Mouse (Mus musculus): Measurements from ENCODE around the gene Fgf22. TPM values are rescaled to one million over a fixed set of nuclear protein-coding genes. Genes with fewer than 3 reads are reported as not detected.

Fgf22 gene
- polyA plus RNA-seq, 1 experiment: 0.29 TPM

DNA sequence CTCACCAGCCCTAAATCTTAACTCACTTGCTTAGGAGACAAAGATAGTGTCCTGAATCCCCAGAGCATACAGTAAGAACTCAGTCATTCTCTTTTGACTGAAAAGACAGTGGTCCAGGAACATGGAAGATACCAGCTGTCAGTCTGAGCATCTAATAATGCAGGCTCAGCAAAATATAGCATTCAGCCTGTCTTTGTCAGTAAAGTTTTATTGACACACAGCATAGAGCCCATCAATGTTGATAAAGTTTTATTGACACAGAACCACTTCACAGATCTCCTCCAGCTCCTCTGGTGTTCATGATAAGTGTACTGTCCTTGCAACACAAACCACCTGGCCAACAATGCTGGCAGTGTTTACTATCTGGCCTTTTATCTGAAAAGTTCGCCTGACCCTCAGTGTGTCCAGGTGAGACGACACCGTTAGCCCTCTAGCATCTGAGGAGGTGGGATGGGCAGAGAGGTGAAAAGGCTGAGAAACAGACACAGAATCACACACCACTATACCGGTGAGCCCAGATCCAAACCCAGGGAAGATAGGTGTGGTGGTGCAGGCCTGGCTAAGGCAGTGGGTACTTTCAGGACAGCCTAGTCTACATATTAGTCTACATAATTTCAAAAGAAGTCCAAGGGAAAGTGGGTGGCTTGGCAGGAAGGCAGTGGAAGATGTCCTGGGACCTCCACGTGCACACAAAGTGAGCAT is 37.6 kb downstream of the Fgf22 start:
- Histone ChIP-seq H3K79me3 (ENCODE audit: low read depth) (no peaks in the 10 kb centered on the region), H3ac (ENCODE audit: control insufficient read depth, insufficient read length, low read depth) (no peak overlapping the region), H3K79me2 (ENCODE audit: control insufficient read depth, insufficient read depth) (peaks cover 33% of the 10 kb centered on the region), H3K36me3 (ENCODE audit: control insufficient read depth, insufficient read depth) (no peaks in the 10 kb centered on the region), H3K4me3 (ENCODE audit: insufficient read depth, poor library complexity, severe bottlenecking) (no peak overlapping the region), H3K27me3 (ENCODE audit: control insufficient read depth, insufficient read depth, insufficient read length) (no peaks in the 10 kb centered on the region)
- TF ChIP-seq CEBPB (IDR thresholded peaks at IDR 0.05; ENCODE audit: low read depth) (no peak), USF1 (IDR thresholded peaks at IDR 0.05; ENCODE audit: low read depth) (no peak), FOSL1 (IDR thresholded peaks at IDR 0.05; ENCODE audit: insufficient read depth, low read length, poor library complexity, severe bottlenecking) (no peak), MYOD1 (IDR thresholded peaks at IDR 0.05; ENCODE audit: control insufficient read depth, insufficient read length, low read depth) (no peak), MAX (IDR thresholded peaks at IDR 0.05) (no peak), CTCF (IDR thresholded peaks at IDR 0.05; ENCODE audit: control insufficient read depth, insufficient read depth, insufficient read length) (no peak), MYOG (IDR thresholded peaks at IDR 0.05; ENCODE audit: control insufficient read depth, extremely low read depth, insufficient read length) (no peak)

GRCm38 (mm10) chr10:79793051-79793737 is 38.3 kb downstream of the Fgf22 start, which contains the start of gene Palm:
Gene Palm (plus strand): TSS chr10:79793572.
- Histone ChIP-seq H3K36me3 (ENCODE audit: control insufficient read depth, insufficient read depth) (no peaks in the 10 kb centered on the region), H3ac (ENCODE audit: control insufficient read depth, insufficient read length, low read depth) (peak within 1 kb of the TSS; percentile 63), H3K79me3 (ENCODE audit: low read depth) (no peaks in the 10 kb centered on the region), H3K4me3 (ENCODE audit: insufficient read depth, poor library complexity, severe bottlenecking) (peak within 1 kb of the TSS; percentile 50), H3K79me2 (ENCODE audit: control insufficient read depth, insufficient read depth) (peaks cover 40% of the 10 kb centered on the region), H3K27me3 (ENCODE audit: control insufficient read depth, insufficient read depth, insufficient read length) (no peaks in the 10 kb centered on the region)
- TF ChIP-seq CEBPB (IDR thresholded peaks at IDR 0.05; ENCODE audit: low read depth) (no peak), MYOG (IDR thresholded peaks at IDR 0.05; ENCODE audit: control insufficient read depth, extremely low read depth, insufficient read length) (no peak), MAX (IDR thresholded peaks at IDR 0.05) (peak; percentile 45), MYOD1 (IDR thresholded peaks at IDR 0.05; ENCODE audit: control insufficient read depth, insufficient read length, low read depth) (no peak), CTCF (IDR thresholded peaks at IDR 0.05; ENCODE audit: control insufficient read depth, insufficient read depth, insufficient read length) (peak; percentile 97), FOSL1 (IDR thresholded peaks at IDR 0.05; ENCODE audit: insufficient read depth, low read length, poor library complexity, severe bottlenecking) (no peak), USF1 (IDR thresholded peaks at IDR 0.05; ENCODE audit: low read depth) (peak; percentile 35)

DNA sequence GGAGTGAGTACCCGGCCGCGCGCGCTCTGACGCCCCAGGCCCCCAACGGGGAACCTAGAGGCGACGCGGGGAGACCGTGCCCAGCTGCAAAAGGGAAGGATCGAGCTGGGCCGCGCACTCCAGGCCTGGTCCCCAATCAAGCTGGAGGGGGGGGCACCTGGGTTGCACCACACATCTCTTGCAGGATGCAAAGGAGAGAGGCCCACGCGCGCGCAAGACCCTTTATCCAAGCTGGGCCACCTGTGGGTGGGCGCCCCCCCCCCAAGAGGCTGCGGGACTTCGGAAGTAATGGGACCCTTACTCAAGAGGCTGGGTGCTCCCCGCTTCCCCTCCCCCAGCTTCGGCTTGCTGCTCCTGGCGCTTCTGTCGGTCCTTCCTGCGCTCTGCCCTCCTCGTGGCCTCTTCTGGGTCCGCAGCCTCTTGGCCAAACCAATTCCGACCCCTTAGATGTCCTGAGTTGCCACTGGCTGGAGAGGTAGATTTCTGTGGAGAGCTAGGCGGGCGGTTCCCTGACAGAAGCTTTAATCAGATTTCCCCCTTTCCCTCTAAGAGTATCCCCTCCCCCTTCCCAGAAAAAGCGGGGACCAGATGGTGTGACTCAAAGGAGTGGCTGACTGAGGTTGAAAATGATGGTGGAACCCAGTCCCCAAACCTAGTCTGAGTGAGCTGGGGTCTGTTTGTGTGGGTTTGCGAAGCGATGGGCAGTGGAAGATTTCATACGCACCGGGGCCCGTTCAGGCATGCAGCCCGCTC is 39.0 kb downstream of the Fgf22 start:
- TF ChIP-seq MAX (IDR thresholded peaks at IDR 0.05): peak; percentile 3
- TF ChIP-seq CTCF (IDR thresholded peaks at IDR 0.05; ENCODE audit: control insufficient read depth, insufficient read depth, insufficient read length): no peak
- peak overlapping the region; percentile 63 for H3ac ChIP-seq (ENCODE audit: control insufficient read depth, insufficient read length, low read depth)
- H3K36me3 ChIP-seq (ENCODE audit: control insufficient read depth, insufficient read depth): no peaks in the 10 kb centered on the region
- peaks cover 47% of the 10 kb centered on the region for H3K79me2 ChIP-seq (ENCODE audit: control insufficient read depth, insufficient read depth)
- no peaks in the 10 kb centered on the region for H3K79me3 ChIP-seq (ENCODE audit: low read depth)
- no peaks in the 10 kb centered on the region for H3K27me3 ChIP-seq (ENCODE audit: control insufficient read depth, insufficient read depth, insufficient read length)
- H3K4me3 ChIP-seq (ENCODE audit: insufficient read depth, poor library complexity, severe bottlenecking): peak overlapping the region; percentile 50

- no peaks in the 10 kb centered on the region for H3K79me3 ChIP-seq (ENCODE audit: low read depth)
- peak overlapping the region; percentile 63 for H3ac ChIP-seq (ENCODE audit: control insufficient read depth, insufficient read length, low read depth)
- no peaks in the 10 kb centered on the region for H3K36me3 ChIP-seq (ENCODE audit: control insufficient read depth, insufficient read depth)
- peaks cover 53% of the 10 kb centered on the region for H3K79me2 ChIP-seq (ENCODE audit: control insufficient read depth, insufficient read depth)
- H3K4me3 ChIP-seq (ENCODE audit: insufficient read depth, poor library complexity, severe bottlenecking): peak overlapping the region; percentile 50
- H3K27me3 ChIP-seq (ENCODE audit: control insufficient read depth, insufficient read depth, insufficient read length): no peaks in the 10 kb centered on the region
- no peak for TF ChIP-seq CTCF (IDR thresholded peaks at IDR 0.05; ENCODE audit: control insufficient read depth, insufficient read depth, insufficient read length)
These were observed 39.6 kb downstream of the Fgf22 start for GRCm38 (mm10) chr10:79794491-79794931.

DNA sequence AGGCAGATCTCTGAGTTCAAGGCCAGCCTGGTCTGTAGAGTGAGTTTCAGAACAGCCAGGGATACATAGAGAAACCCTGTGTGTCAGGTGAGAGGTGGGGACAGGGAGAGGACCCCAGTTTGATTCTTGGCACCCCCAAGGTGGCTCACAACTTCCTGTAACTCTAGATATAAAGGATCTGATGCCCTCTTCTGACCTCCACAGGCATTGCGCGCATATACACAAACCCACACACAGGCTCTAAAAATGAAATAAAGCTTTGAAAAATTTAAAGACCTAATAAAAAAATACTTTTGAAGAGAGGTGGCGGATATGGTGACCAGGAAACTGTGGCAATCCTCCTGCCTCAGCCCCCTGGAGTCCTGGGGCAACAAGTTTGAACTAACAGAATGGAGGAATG is 41.0 kb downstream of the Fgf22 start:
- Histone ChIP-seq H3K27me3 (ENCODE audit: control insufficient read depth, insufficient read depth, insufficient read length) (no peaks in the 10 kb centered on the region), H3ac (ENCODE audit: control insufficient read depth, insufficient read length, low read depth) (no peak overlapping the region), H3K79me2 (ENCODE audit: control insufficient read depth, insufficient read depth) (peaks cover 57% of the 10 kb centered on the region), H3K36me3 (ENCODE audit: control insufficient read depth, insufficient read depth) (no peaks in the 10 kb centered on the region), H3K79me3 (ENCODE audit: low read depth) (no peaks in the 10 kb centered on the region), H3K4me3 (ENCODE audit: insufficient read depth, poor library complexity, severe bottlenecking) (no peak overlapping the region)
- TF ChIP-seq FOSL1 (IDR thresholded peaks at IDR 0.05; ENCODE audit: insufficient read depth, low read length, poor library complexity, severe bottlenecking): no peak

GRCm38 (mm10) chr10:79797326-79797725 is 42.5 kb downstream of the Fgf22 start:
- no peak for TF ChIP-seq MAX (IDR thresholded peaks at IDR 0.05)
- no peak for TF ChIP-seq FOSL1 (IDR thresholded peaks at IDR 0.05; ENCODE audit: insufficient read depth, low read length, poor library complexity, severe bottlenecking)
- TF ChIP-seq MYOG (IDR thresholded peaks at IDR 0.05; ENCODE audit: control insufficient read depth, extremely low read depth, insufficient read length): no peak
- TF ChIP-seq USF1 (IDR thresholded peaks at IDR 0.05; ENCODE audit: low read depth): no peak
- TF ChIP-seq MYOD1 (IDR thresholded peaks at IDR 0.05; ENCODE audit: control insufficient read depth, insufficient read length, low read depth): no peak
- TF ChIP-seq CTCF (IDR thresholded peaks at IDR 0.05; ENCODE audit: control insufficient read depth, insufficient read depth, insufficient read length): no peak
- Histone ChIP-seq H3K4me3 (ENCODE audit: insufficient read depth, poor library complexity, severe bottlenecking) (no peak overlapping the region), H3K79me3 (ENCODE audit: low read depth) (peaks cover 2% of the 10 kb centered on the region)

More at GRCm38 (mm10) chr10:79797326-79797725, 42.5 kb downstream of the Fgf22 start:
- no peaks in the 10 kb centered on the region for H3K36me3 ChIP-seq (ENCODE audit: control insufficient read depth, insufficient read depth)
- peaks cover 57% of the 10 kb centered on the region for H3K79me2 ChIP-seq (ENCODE audit: control insufficient read depth, insufficient read depth)
- no peak overlapping the region for H3ac ChIP-seq (ENCODE audit: control insufficient read depth, insufficient read length, low read depth)
- no peaks in the 10 kb centered on the region for H3K27me3 ChIP-seq (ENCODE audit: control insufficient read depth, insufficient read depth, insufficient read length)
